Mouse (Mus musculus) CH12.LX (cell line): ENCODE measurements at regions not wholly inside any gene's neighbourhood (a gene's known extent, or its start where the extent isn't known, plus 50 kb on each side); places are given as distances from the start of the nearest gene placed in this dataset.

Experiments used
- E2F4 ChIP-seq: IDR thresholded peaks from 2 replicates; pipeline ENCODE4 v1.6.1; 2011; ENCODE audit warnings: low read depth, low read length, improper control_type of control experiment; ENCODE audit not compliant: insufficient replicate concordance
- MAFK ChIP-seq: IDR thresholded peaks from 2 replicates; pipeline ENCODE4 v1.6.1; 2011; ENCODE audit warnings: low read length, improper control_type of control experiment; ENCODE audit not compliant: insufficient replicate concordance
- POLR2A ChIP-seq: IDR thresholded peaks from 2 replicates; pipeline ENCODE4 v1.6.1; 2011; ENCODE audit warnings: low read depth, mild to moderate bottlenecking, improper control_type of control experiment, low read length
- POLR2AphosphoS2 ChIP-seq: IDR thresholded peaks from 2 replicates; pipeline ENCODE4 v1.6.1; 2011; ENCODE audit warnings: low read depth, low read length, improper control_type of control experiment

GRCm38 (mm10) chr16:30678708-30679492 lies 79.4 kb downstream of the Fam43a start:
- TF ChIP-seq E2F4, result 0 out of 2 replicates have a peak, but pooled peaks have one; percentile 38
- peak; percentile 89 for TF ChIP-seq MAFK
- TF ChIP-seq POLR2AphosphoS2, result no peak; the same call in 1 of the 2 replicates
- TF ChIP-seq POLR2A, result peak; percentile 51
